Mouse (Mus musculus) CH12F3 (cell line): Measurements from ENCODE around the gene Micu2.

ENCODE experiments used
- in situ Hi-C: fragments of 300-500 bp; cut with MboI; formaldehyde crosslinking; loops from 2 replicates; pipeline ENCODE4 v1.14.3; 2020; ENCODE audit warnings: low sequenced_read_pairs

Micu2 gene

GRCm38 (mm10) chr14:57998526-57999401, at the start of gene Micu2:
Gene Micu2, minus strand, starts transcription at chr14:57999262.
- in situ Hi-C loops: no loop called here

GRCm38 (mm10) chr14:58046639-58047284, 47.7 kb upstream of the Micu2 start:
- in situ Hi-C loops: no loop called here

GRCm38 (mm10) chr14:58036174-58036573, 37.1 kb upstream of the Micu2 start:
- in situ Hi-C loops: loop anchor here (10.0 kb wide), 1 partner anchor 1049 kb away; no protein-coding TSS in a partner anchor

- in situ Hi-C loops: loop anchor here (10.0 kb wide), 1 partner anchor 1050 kb away; no protein-coding TSS in a partner anchor
These were observed 35.5 kb upstream of the Micu2 start for GRCm38 (mm10) chr14:58034567-58034966.

GRCm38 (mm10) chr14:58018869-58019268, 19.8 kb upstream of the Micu2 start:
- in situ Hi-C loops: no loop called here

GRCm38 (mm10) chr14:58003852-58004251, 4.8 kb upstream of the Micu2 start:
- in situ Hi-C loops: no loop called here

GRCm38 (mm10) chr14:58002161-58002560, 3.1 kb upstream of the Micu2 start:
- in situ Hi-C loops: no loop called here

- in situ Hi-C loops: no loop called here
These were observed 306 bp upstream of the Micu2 start for GRCm38 (mm10) chr14:57999402-57999734.

- in situ Hi-C loops: no loop called here
These were observed 1.6 kb downstream of the Micu2 start for GRCm38 (mm10) chr14:57997431-57997830.

GRCm38 (mm10) chr14:57996210-57996609, 2.9 kb downstream of the Micu2 start:
- in situ Hi-C loops: no loop called here

GRCm38 (mm10) chr14:57991761-57992160, 7.3 kb downstream of the Micu2 start:
- in situ Hi-C loops: no loop called here

GRCm38 (mm10) chr14:57989162-57989561, 9.9 kb downstream of the Micu2 start:
- in situ Hi-C loops: no loop called here

- in situ Hi-C loops: no loop called here
These were observed 13.3 kb downstream of the Micu2 start for GRCm38 (mm10) chr14:57985780-57986179.

GRCm38 (mm10) chr14:57982450-57982849, 16.6 kb downstream of the Micu2 start:
- in situ Hi-C loops: no loop called here

GRCm38 (mm10) chr14:57981720-57982418, 17.2 kb downstream of the Micu2 start:
- in situ Hi-C loops: no loop called here

GRCm38 (mm10) chr14:57980776-57981175, 18.3 kb downstream of the Micu2 start:
- in situ Hi-C loops: no loop called here

- in situ Hi-C loops: no loop called here
These were observed 18.9 kb downstream of the Micu2 start for GRCm38 (mm10) chr14:57980179-57980578.

- in situ Hi-C loops: no loop called here
These were observed 20.9 kb downstream of the Micu2 start for GRCm38 (mm10) chr14:57978144-57978543.

- in situ Hi-C loops: no loop called here
These were observed 23.4 kb downstream of the Micu2 start for GRCm38 (mm10) chr14:57975656-57976055.

- in situ Hi-C loops: no loop called here
These were observed 27.0 kb downstream of the Micu2 start for GRCm38 (mm10) chr14:57971986-57972525.

GRCm38 (mm10) chr14:57968873-57969272, 30.2 kb downstream of the Micu2 start:
- in situ Hi-C loops: no loop called here
